Mouse (Mus musculus) limb, embryonic 15.5 days (tissue): ENCODE data around the gene Urod. TPM values are rescaled to one million over a fixed set of nuclear protein-coding genes. Genes with fewer than 3 reads are reported as not detected.

Experiments used
- ATAC-seq: fragments of 200-750 bp; cut with Nextera tagmentation; 2 replicates; pipeline ENCODE4 v1.8.0; 2017; ENCODE audit warnings: low read depth, moderate TSS enrichment; ENCODE audit not compliant: insufficient number of reproducible peaks, low FRiP score, low TSS enrichment
- H3K27ac ChIP-seq: fragments of 300-500 bp; sonication (generic); 2 replicates; pipeline ENCODE4 v1.5.1; 2015; ENCODE audit warnings: moderate library complexity, mild to moderate bottlenecking, inconsistent platforms
- H3K27me3 ChIP-seq: fragments of 300-500 bp; sonication (generic); 2 replicates; pipeline ENCODE4 v1.6.1; 2015; ENCODE audit warnings: inconsistent platforms
- H3K36me3 ChIP-seq: fragments of 300-500 bp; sonication (generic); 2 replicates; pipeline ENCODE4 v1.6.1; 2015; ENCODE audit warnings: inconsistent platforms
- H3K4me1 ChIP-seq: fragments of 300-500 bp; sonication (generic); 2 replicates; pipeline ENCODE4 v1.6.1; 2015; ENCODE audit warnings: inconsistent platforms
- H3K4me2 ChIP-seq: fragments of 300-500 bp; sonication (generic); 2 replicates; pipeline ENCODE4 v1.6.1; 2015; ENCODE audit warnings: mild to moderate bottlenecking, inconsistent platforms
- H3K4me3 ChIP-seq: fragments of 300-500 bp; sonication (generic); 2 replicates; pipeline ENCODE4 v1.5.1; 2015; ENCODE audit warnings: mild to moderate bottlenecking, inconsistent platforms
- H3K9ac ChIP-seq: fragments of 300-500 bp; sonication (generic); 2 replicates; pipeline ENCODE4 v1.6.1; 2015; ENCODE audit warnings: inconsistent platforms
- H3K9me3 ChIP-seq: fragments of 300-500 bp; sonication (generic); 2 replicates; pipeline ENCODE4 v1.6.1; 2016; ENCODE audit warnings: inconsistent platforms
- WGBS: fragments of 180-500 bp; shearing (Covaris S2); methylation state at CpG from one replicate; pipeline ENCODE4 v1.1.7; 2015; 5-methylcytosine and 5-hydroxymethylcytosine counted together
- polyA plus RNA-seq: library from polyadenylated mRNA; unstranded; fragments of >200 nt; fragmentation: Nextera tagmentation; extraction: Ambion mirVana; gene quantifications from 2 replicates; pipeline ENCODE4 v1.2.1, GENCODE M21; 2015

Gene Urod
- polyA plus RNA-seq, 1 experiment from 2014 or later: 90.8 TPM

- H3K27ac ChIP-seq: no peak overlapping the region
- no peaks in the 10 kb centered on the region for H3K9me3 ChIP-seq
- WGBS: 77% methylated on average over 5 of the region's 5 CpGs
- H3K4me2 ChIP-seq: no peak overlapping the region
- peaks cover 17% of the 10 kb centered on the region for H3K36me3 ChIP-seq
- no peaks in the 10 kb centered on the region for H3K27me3 ChIP-seq
- H3K4me3 ChIP-seq: no peak overlapping the region
- no peak overlapping the region for H3K9ac ChIP-seq
- no peak for ATAC-seq
- H3K4me1 ChIP-seq: peaks cover 4% of the 10 kb centered on the region; the same call in 1 of the 2 replicates
Measured at GRCm38 (mm10) chr4:116987122-116987456, 7.1 kb downstream of the Urod start.

- H3K4me1 ChIP-seq: peaks cover 4% of the 10 kb centered on the region; the same call in 1 of the 2 replicates
- no peak overlapping the region for H3K4me2 ChIP-seq
- 62% methylated on average over 17 of the region's 17 CpGs for WGBS
- H3K4me3 ChIP-seq: no peak overlapping the region
- H3K27ac ChIP-seq: no peak overlapping the region
- no peaks in the 10 kb centered on the region for H3K27me3 ChIP-seq
- ATAC-seq: no peak
- H3K9ac ChIP-seq: no peak overlapping the region
- H3K9me3 ChIP-seq: no peaks in the 10 kb centered on the region
- peaks cover 15% of the 10 kb centered on the region for H3K36me3 ChIP-seq
Measured at GRCm38 (mm10) chr4:116986400-116987121, 7.7 kb downstream of the Urod start.

GRCm38 (mm10) chr4:116985681-116986080 lies 8.5 kb downstream of the Urod start:
- Histone ChIP-seq H3K36me3 (peaks cover 15% of the 10 kb centered on the region), H3K27me3 (no peaks in the 10 kb centered on the region), H3K4me1 (peaks cover 4% of the 10 kb centered on the region; the same call in 1 of the 2 replicates), H3K4me2 (no peak overlapping the region), H3K27ac (no peak overlapping the region), H3K4me3 (no peak overlapping the region), H3K9ac (no peak overlapping the region), H3K9me3 (no peaks in the 10 kb centered on the region)
- WGBS: 87% methylated on average over 7 of the region's 7 CpGs
- no peak for ATAC-seq

GRCm38 (mm10) chr4:116976503-116976902 lies 17.7 kb downstream of the Urod start:
- Histone ChIP-seq H3K36me3 (no peaks in the 10 kb centered on the region), H3K27me3 (no peaks in the 10 kb centered on the region), H3K4me1 (no peaks in the 10 kb centered on the region), H3K4me3 (no peak overlapping the region), H3K4me2 (no peak overlapping the region), H3K9me3 (no peaks in the 10 kb centered on the region), H3K9ac (no peak overlapping the region), H3K27ac (no peak overlapping the region)
- no peak for ATAC-seq
- 72% methylated on average over 2 of the region's 2 CpGs for WGBS

- no peak for ATAC-seq
Measured at GRCm38 (mm10) chr4:116954951-116955350, 39.3 kb downstream of the Urod start.

GRCm38 (mm10) chr4:116951642-116952041 lies 42.6 kb downstream of the Urod start:
- Histone ChIP-seq H3K4me2 (no peak overlapping the region), H3K9ac (no peak overlapping the region), H3K27ac (no peak overlapping the region), H3K4me3 (no peak overlapping the region), H3K9me3 (no peaks in the 10 kb centered on the region), H3K27me3 (no peaks in the 10 kb centered on the region), H3K4me1 (no peaks in the 10 kb centered on the region), H3K36me3 (no peaks in the 10 kb centered on the region)
- no peak for ATAC-seq
- WGBS: 39% methylated on average over 1 of the region's 1 CpGs

More at GRCm38 (mm10) chr4:116954951-116955350, 39.3 kb downstream of the Urod start:
- Histone ChIP-seq H3K27ac (no peak overlapping the region), H3K4me2 (no peak overlapping the region), H3K4me1 (no peaks in the 10 kb centered on the region), H3K27me3 (no peaks in the 10 kb centered on the region), H3K36me3 (no peaks in the 10 kb centered on the region), H3K4me3 (no peak overlapping the region), H3K9ac (no peak overlapping the region), H3K9me3 (no peaks in the 10 kb centered on the region)
- WGBS: 76% methylated on average over 7 of the region's 7 CpGs

GRCm38 (mm10) chr4:116944055-116944454 lies 50.2 kb downstream of the Urod start:
- H3K9ac ChIP-seq: no peak overlapping the region
- no peak for ATAC-seq
- 55% methylated on average over 5 of the region's 5 CpGs for WGBS
- H3K4me1 ChIP-seq: no peaks in the 10 kb centered on the region
- no peaks in the 10 kb centered on the region for H3K27me3 ChIP-seq
- no peaks in the 10 kb centered on the region for H3K36me3 ChIP-seq
- no peak overlapping the region for H3K27ac ChIP-seq
- H3K4me3 ChIP-seq: no peak overlapping the region
- H3K4me2 ChIP-seq: no peak overlapping the region
- H3K9me3 ChIP-seq: no peaks in the 10 kb centered on the region

GRCm38 (mm10) chr4:116942695-116943094 lies 51.5 kb downstream of the Urod start:
- 71% methylated on average over 2 of the region's 2 CpGs for WGBS
- H3K4me3 ChIP-seq: no peak overlapping the region
- H3K4me1 ChIP-seq: no peaks in the 10 kb centered on the region
- H3K36me3 ChIP-seq: no peaks in the 10 kb centered on the region
- no peak overlapping the region for H3K4me2 ChIP-seq
- no peak for ATAC-seq
- H3K9me3 ChIP-seq: no peaks in the 10 kb centered on the region
- H3K27me3 ChIP-seq: no peaks in the 10 kb centered on the region
- H3K27ac ChIP-seq: no peak overlapping the region
- H3K9ac ChIP-seq: no peak overlapping the region

Other genes starting within 250 kb of the Urod start
- gene Toe1, start 186.8 kb downstream of the Urod start, polyA plus RNA-seq: 36.8 and 37.3 TPM in 2 replicates
- gene Mutyh, start 186.7 kb downstream of the Urod start, polyA plus RNA-seq: 13.2 and 13.3 TPM in 2 replicates
- 0.56 and 0.68 TPM in 2 replicates for gene Hpdl, start 172.7 kb downstream of the Urod start, polyA plus RNA-seq
- gene Zswim5, start 117.0 kb downstream of the Urod start, polyA plus RNA-seq: 0.22 and 0.24 TPM in 2 replicates
- 11.2 and 11.5 TPM in 2 replicates for gene Hectd3, start 904 bp upstream of the Urod start, polyA plus RNA-seq
- 44.3 TPM in 2 replicates for gene Eif2b3, start 25.0 kb upstream of the Urod start, polyA plus RNA-seq
- 13.7 and 15.8 TPM in 2 replicates for gene Ptch2, start 101.7 kb upstream of the Urod start, polyA plus RNA-seq
- 10.0 and 10.3 TPM in 2 replicates for gene Btbd19, start 131.3 kb upstream of the Urod start, polyA plus RNA-seq
- not detected in 2 replicates for gene Tctex1d4, start 132.4 kb upstream of the Urod start, polyA plus RNA-seq
- gene Plk3, start 139.6 kb upstream of the Urod start, polyA plus RNA-seq: 5.7 and 6.8 TPM in 2 replicates
- gene Rps8, start 161.8 kb upstream of the Urod start, polyA plus RNA-seq: 803 and 994 TPM in 2 replicates
- 45.9 and 47.4 TPM in 2 replicates for gene Kif2c, start 188.2 kb upstream of the Urod start, polyA plus RNA-seq